ENCODE assay signal across 12 mouse cellular contexts in the genomic region with DNA sequence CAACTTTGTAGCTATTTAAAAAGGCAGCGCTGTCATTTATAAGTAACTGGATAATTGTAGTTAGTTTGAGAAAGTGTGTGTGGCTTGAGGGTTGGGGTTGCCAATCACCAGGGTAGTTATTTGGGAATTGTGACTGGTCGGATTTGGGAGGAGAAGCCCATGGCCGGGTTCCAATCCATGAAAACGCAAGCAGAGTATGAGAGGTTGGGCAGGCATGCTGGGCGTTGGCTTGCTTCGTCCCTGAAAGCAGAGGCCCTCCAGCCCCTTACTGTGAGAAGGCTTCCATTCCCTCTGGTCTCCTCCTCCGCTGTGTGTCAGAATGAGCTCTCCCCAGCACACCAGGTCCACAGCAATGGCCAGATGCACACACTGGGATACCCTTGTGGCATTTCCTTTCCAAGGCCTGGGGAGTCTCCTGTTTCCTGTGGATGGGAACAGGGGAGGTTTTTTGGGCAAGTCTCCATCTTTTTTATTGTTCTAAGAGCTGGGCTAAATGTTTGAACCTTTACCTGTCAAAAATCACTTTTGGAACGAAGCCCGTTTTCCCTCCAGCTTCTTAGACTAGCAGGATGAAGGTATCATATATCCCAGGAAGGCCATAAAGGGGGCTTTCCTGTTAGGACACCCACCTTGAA. TPM values are rescaled to one million over a fixed set of nuclear protein-coding genes. Genes with fewer than 3 reads are reported as not detected.
DNase-seq lines count a peak whose midpoint lies in the region; ATAC-seq and TF ChIP-seq lines count a peak whose summit lies in the region.
"Had no signal": no experiment of that assay in that cellular context is flagged by ENCODE, and none has a peak within 500 bp of the region (broad histone marks: within the 10 kb centered on the region; RNA-seq: fewer than 3 reads in every experiment).

No protein-coding gene starts in this region.

- no peaks in the 10 kb centered on the region for H3K9me3 ChIP-seq in embryonic facial prominence, embryonic 15.5 days (replicated peaks)
- no peaks in the 10 kb centered on the region for H3K9me3 ChIP-seq in heart, postnatal 0 days (replicated peaks; ENCODE audit: control insufficient read depth, low read length)
- no peaks in the 10 kb centered on the region for H3K9me3 ChIP-seq in limb, embryonic 12.5 days
- H3K9me3 ChIP-seq: hindbrain, embryonic 15.5 days had no signal

- peak; percentile 73; the same call in 1 of the 2 replicates for TF ChIP-seq EP300 in heart, postnatal 0 days (IDR thresholded peaks at IDR 0.05; ENCODE audit: low read depth)

- TF ChIP-seq CTCF in heart, postnatal 0 days (IDR thresholded peaks at IDR 0.05; ENCODE audit: low read depth) = no peak

- no peak overlapping the region for H3K9ac ChIP-seq in embryonic facial prominence, embryonic 15.5 days
- H3K9ac ChIP-seq in heart, postnatal 0 days (replicated peaks; ENCODE audit: low read depth, low read length) = no peak overlapping the region
- H3K9ac ChIP-seq in limb, embryonic 12.5 days (replicated peaks) = no peak overlapping the region
- H3K9ac ChIP-seq: hindbrain, embryonic 15.5 days had no signal

- intact Hi-C loops in heart, postnatal 36 days (cut with DNase I) = loop anchor here (2.0 kb wide), 1 partner anchor 45 kb away; no protein-coding TSS in a partner anchor

- H3K4me1 ChIP-seq in embryonic facial prominence, embryonic 15.5 days = peaks cover 20% of the 10 kb centered on the region
- peaks cover 12% of the 10 kb centered on the region for H3K4me1 ChIP-seq in heart, postnatal 0 days (ENCODE audit: control insufficient read depth, insufficient read depth)
- peaks cover 64% of the 10 kb centered on the region for H3K4me1 ChIP-seq in limb, embryonic 12.5 days (replicated peaks)
- H3K4me1 ChIP-seq: hindbrain, embryonic 15.5 days had no signal

- H3K27ac ChIP-seq in embryonic facial prominence, embryonic 15.5 days (replicated peaks) = peak overlapping the region; percentile 68; the same call in 1 of the 2 replicates
- H3K27ac ChIP-seq in heart, postnatal 0 days (ENCODE audit: low read depth) = peak overlapping the region; percentile 39
- H3K27ac ChIP-seq in limb, embryonic 12.5 days = peak overlapping the region; percentile 79
- H3K27ac ChIP-seq: hindbrain, embryonic 15.5 days had no signal

- H3K4me3 ChIP-seq in embryonic facial prominence, embryonic 15.5 days (replicated peaks) = no peak overlapping the region
- H3K4me3 ChIP-seq in heart, postnatal 0 days (ENCODE audit: low read depth, low read length) = no peak overlapping the region
- H3K4me3 ChIP-seq in limb, embryonic 12.5 days (replicated peaks) = no peak overlapping the region
- H3K4me3 ChIP-seq: hindbrain, embryonic 15.5 days had no signal

- H3K27me3 ChIP-seq in embryonic facial prominence, embryonic 15.5 days = no peaks in the 10 kb centered on the region
- no peaks in the 10 kb centered on the region for H3K27me3 ChIP-seq in heart, postnatal 0 days (ENCODE audit: control insufficient read depth, insufficient read depth, low read length)
- H3K27me3 ChIP-seq in limb, embryonic 12.5 days = no peaks in the 10 kb centered on the region
- H3K27me3 ChIP-seq: hindbrain, embryonic 15.5 days had no signal

- peaks cover 9% of the 10 kb centered on the region; the same call in 1 of the 2 replicates for H3K36me3 ChIP-seq in embryonic facial prominence, embryonic 15.5 days
- H3K36me3 ChIP-seq in heart, postnatal 0 days (replicated peaks; ENCODE audit: control insufficient read depth, insufficient read depth, low read length) = no peaks in the 10 kb centered on the region
- H3K36me3 ChIP-seq in limb, embryonic 12.5 days = peaks cover 18% of the 10 kb centered on the region

- WGBS in embryonic facial prominence, embryonic 15.5 days = 38% methylated on average over 9 of the region's 9 CpGs
- WGBS in heart, postnatal 0 days = 46% methylated on average over 9 of the region's 9 CpGs
- 36% methylated on average over 9 of the region's 9 CpGs for WGBS in limb, embryonic 12.5 days

- H3K4me2 ChIP-seq in embryonic facial prominence, embryonic 15.5 days (replicated peaks) = no peak overlapping the region
- H3K4me2 ChIP-seq in heart, postnatal 0 days (ENCODE audit: low read depth, low read length) = 0 out of 2 replicates have a peak overlapping the region, but pooled peaks have one; percentile 18
- H3K4me2 ChIP-seq in limb, embryonic 12.5 days = peak overlapping the region; percentile 10; the same call in 1 of the 2 replicates
- H3K4me2 ChIP-seq: hindbrain, embryonic 15.5 days had no signal

- peak; percentile 48 to 65 for DNase-seq in heart, adult 18-20 months
- DNase-seq in heart, postnatal 36 days = no peak
- DNase-seq in heart, postnatal 0 days (ENCODE audit: low spot score) = no peak
- DNase-seq in testis, postnatal 14 days (ENCODE audit: low spot score) = no peak
- DNase-seq in urinary bladder, postnatal 14 days (ENCODE audit: low spot score) = no peak
- no peak for DNase-seq in spleen, postnatal 10 days (ENCODE audit: low spot score in 2 of 2)
- DNase-seq: lung, adult 18-20 months; midbrain, embryonic 14.5 days; thymus, postnatal 4 days had no signal

- ATAC-seq in embryonic facial prominence, embryonic 15.5 days (ENCODE audit: insufficient number of reproducible peaks, low FRiP score, low TSS enrichment, low read depth) = peak; percentile 78
- peak; percentile 77 for ATAC-seq in heart, postnatal 0 days (ENCODE audit: insufficient read depth, low read depth)
- peak; percentile 57; the same call in 1 of the 2 replicates for ATAC-seq in limb, embryonic 12.5 days (ENCODE audit: insufficient number of reproducible peaks, insufficient read depth, low FRiP score, low TSS enrichment, low read depth)

RNA-seq across cellular contexts. Expression of a gene that starts 46.2 kb away (rescaled TPM):
- total RNA-seq in heart, adult 18-20 months (2021) = 10 to 100 TPM; 21.8 to 22.6 TPM
- total RNA-seq in heart, postnatal 36 days (2021) = 10 to 100 TPM; 23.0 to 24.1 TPM
- polyA plus RNA-seq in embryonic facial prominence, embryonic 15.5 days (2015; fragmentation: Nextera tagmentation; extraction: Ambion mirVana) = 22.2 and 22.7 TPM in 2 replicates
- 40.7 and 42.9 TPM in 2 replicates for total RNA-seq in heart, postnatal 0 days (2014; rRNA removed; ENCODE audit: low replicate concordance)
- 3.8 and 4.0 TPM in 2 replicates for polyA plus RNA-seq in heart, postnatal 0 days (2015; fragmentation: Nextera tagmentation; extraction: Ambion mirVana)
- polyA plus RNA-seq in limb, embryonic 12.5 days (2016; fragmentation: Nextera tagmentation; extraction: Ambion mirVana) = 56.7 and 61.9 TPM in 2 replicates

Comparison
In these comparisons a context has a peak if more than half of its experiments do, and no peak if none do; other contexts are left out.
1. DNase-seq: peak in heart, adult 18-20 months (2 of 2); none in heart, postnatal 36 days (0 of 2), heart, postnatal 0 days (single experiment), testis, postnatal 14 days (single experiment), urinary bladder, postnatal 14 days (single experiment) and spleen, postnatal 10 days (0 of 2).
2. Peak in every context shown above with its lines, with median percentiles within 50 percentile points of each other: ATAC-seq and H3K27ac ChIP-seq.